Mouse (Mus musculus) CH12.LX (cell line): ENCODE data around the gene Maml2. TPM values are rescaled to one million over a fixed set of nuclear protein-coding genes. Genes with fewer than 3 reads are reported as not detected.

ENCODE experiments used
- DNase-seq: peaks from one replicate; pipeline ENCODE4 v3.0.0-alpha.2; 2013; ENCODE audit errors: extremely low read depth
- H3K27ac ChIP-seq: 2 replicates; pipeline ENCODE4 v1.5.1; 2012; ENCODE audit warnings: low read depth, mild to moderate bottlenecking, control low read depth, moderate library complexity; ENCODE audit not compliant: insufficient read depth
- H3K27me3 ChIP-seq: replicated peaks from 2 replicates; pipeline ENCODE3; 2012; ENCODE audit warnings: inconsistent platforms
- H3K36me3 ChIP-seq, 2 experiments: replicated peaks in 1 of 2; 2 replicates each; pipeline versions ENCODE3 to v1.6.1; 2012; ENCODE audit warnings: inconsistent platforms in 1 of 2, low read length in 1 of 2, mild to moderate bottlenecking in 1 of 2, mixed read lengths in 1 of 2, moderate library complexity in 1 of 2; ENCODE audit not compliant: control insufficient read depth in 1 of 2, insufficient read depth in 1 of 2
- H3K4me1 ChIP-seq, 2 experiments: 2 replicates each; pipeline ENCODE4 v1.6.1; 2012; ENCODE audit warnings: inconsistent platforms in 1 of 2, moderate library complexity in 1 of 2; ENCODE audit not compliant: insufficient read depth in 2 of 2, control insufficient read depth in 1 of 2
- H3K4me2 ChIP-seq: 2 replicates; pipeline ENCODE4 v1.6.1; 2012; ENCODE audit warnings: low read depth, mild to moderate bottlenecking, control low read depth; ENCODE audit not compliant: poor library complexity, insufficient read depth, severe bottlenecking
- H3K4me3 ChIP-seq, 3 experiments: fragments of 150-350 bp in 1 of 3; sonication (generic) in 1 of 3; replicated peaks in 1 of 3; 2 replicates each; pipeline versions ENCODE3 to v1.5.1; 2011 to 2012; ENCODE audit warnings: low read depth in 2 of 3, low read length in 2 of 3, mild to moderate bottlenecking in 2 of 3, moderate library complexity in 2 of 3, control low read depth in 1 of 3, improper control_type of control experiment in 1 of 3, inconsistent platforms in 1 of 3, mixed read lengths in 1 of 3; ENCODE audit not compliant: poor library complexity in 1 of 3
- H3K79me2 ChIP-seq: replicated peaks from 2 replicates; pipeline ENCODE4 v1.6.1; 2012; ENCODE audit warnings: mild to moderate bottlenecking, moderate library complexity; ENCODE audit not compliant: control insufficient read depth, poor library complexity, insufficient read depth, severe bottlenecking; ENCODE audit errors: extremely low read depth
- H3K9ac ChIP-seq: 2 replicates; pipeline ENCODE4 v1.6.1; 2012; ENCODE audit warnings: low read depth, mild to moderate bottlenecking, control low read depth, moderate library complexity; ENCODE audit not compliant: insufficient read depth
- H3K9me3 ChIP-seq: replicated peaks from 2 replicates; pipeline ENCODE3; 2012; ENCODE audit warnings: low read length, inconsistent platforms, mixed read lengths
- BHLHE40 ChIP-seq: IDR thresholded peaks from 2 replicates; pipeline ENCODE4 v1.6.1; 2011; ENCODE audit warnings: mild to moderate bottlenecking, low read depth, low read length, improper control_type of control experiment
- CHD1 ChIP-seq: IDR thresholded peaks from 2 replicates; pipeline ENCODE4 v1.6.1; 2012; ENCODE audit warnings: low read depth, low read length, improper control_type of control experiment, inconsistent platforms
- CHD2 ChIP-seq: IDR thresholded peaks from 2 replicates; pipeline ENCODE4 v1.6.1; 2011; ENCODE audit warnings: low read length, improper control_type of control experiment
- CTCF ChIP-seq, 2 experiments: IDR thresholded peaks in 1 of 2; conservative IDR thresholded peaks in 1 of 2; 2 replicates each; pipeline ENCODE4 v1.5.1; 2011 to 2012; ENCODE audit warnings: low read depth in 2 of 2, low read length in 2 of 2, improper control_type of control experiment in 1 of 2, inconsistent platforms in 1 of 2, mild to moderate bottlenecking in 1 of 2, moderate library complexity in 1 of 2
- E2F4 ChIP-seq: IDR thresholded peaks from 2 replicates; pipeline ENCODE4 v1.6.1; 2011; ENCODE audit warnings: low read depth, low read length, improper control_type of control experiment; ENCODE audit not compliant: insufficient replicate concordance
- EP300 ChIP-seq: IDR thresholded peaks from 2 replicates; pipeline ENCODE4 v1.6.1; 2011; ENCODE audit warnings: low read length, improper control_type of control experiment
- GABPA ChIP-seq: IDR thresholded peaks from 2 replicates; pipeline ENCODE4 v1.6.1; 2012; ENCODE audit warnings: low read depth, low read length, improper control_type of control experiment, inconsistent platforms; ENCODE audit not compliant: insufficient replicate concordance
- HCFC1 ChIP-seq: IDR thresholded peaks from 2 replicates; pipeline ENCODE4 v1.6.1; 2012; ENCODE audit warnings: low read depth, mild to moderate bottlenecking, inconsistent platforms, low read length, improper control_type of control experiment
- IRF4 ChIP-seq: IDR thresholded peaks from 2 replicates; pipeline ENCODE4 v1.6.1; 2014; ENCODE audit warnings: low read depth, mild to moderate bottlenecking, inconsistent platforms, low read length, improper control_type of control experiment
- KAT2A ChIP-seq: IDR thresholded peaks from 2 replicates; pipeline ENCODE4 v1.6.1; 2012; ENCODE audit warnings: low read length, improper control_type of control experiment, inconsistent platforms; ENCODE audit not compliant: insufficient replicate concordance
- MAFK ChIP-seq: IDR thresholded peaks from 2 replicates; pipeline ENCODE4 v1.6.1; 2011; ENCODE audit warnings: low read length, improper control_type of control experiment; ENCODE audit not compliant: insufficient replicate concordance
- MAX ChIP-seq: IDR thresholded peaks from 2 replicates; pipeline ENCODE4 v1.6.1; 2011; ENCODE audit warnings: low read length, improper control_type of control experiment
- MAZ ChIP-seq: IDR thresholded peaks from 2 replicates; pipeline ENCODE4 v1.6.1; 2012; ENCODE audit warnings: low read depth, mild to moderate bottlenecking, inconsistent platforms, low read length, improper control_type of control experiment, moderate library complexity
- MEF2A ChIP-seq: IDR thresholded peaks from 2 replicates; pipeline ENCODE4 v1.6.1; 2014; ENCODE audit warnings: low read depth, mild to moderate bottlenecking, inconsistent platforms, low read length, improper control_type of control experiment, borderline replicate concordance
- MXI1 ChIP-seq: IDR thresholded peaks from 2 replicates; pipeline ENCODE4 v1.6.1; 2011; ENCODE audit warnings: mild to moderate bottlenecking, low read depth, low read length, improper control_type of control experiment
- NELFE ChIP-seq: IDR thresholded peaks from 2 replicates; pipeline ENCODE4 v1.6.1; 2011; ENCODE audit warnings: low read depth, low read length, improper control_type of control experiment
- NRF1 ChIP-seq: IDR thresholded peaks from 2 replicates; pipeline ENCODE4 v1.6.1; 2014; ENCODE audit warnings: low read depth, mild to moderate bottlenecking, inconsistent platforms, low read length, improper control_type of control experiment, moderate library complexity
- SIN3A ChIP-seq: IDR thresholded peaks from 2 replicates; pipeline ENCODE4 v1.6.1; 2012; ENCODE audit warnings: low read length, improper control_type of control experiment, inconsistent platforms
- SMC3 ChIP-seq: IDR thresholded peaks from 2 replicates; pipeline ENCODE4 v1.6.1; 2011; ENCODE audit warnings: low read depth, low read length, improper control_type of control experiment
- TBP ChIP-seq: conservative IDR thresholded peaks from 2 replicates; pipeline ENCODE4 v1.6.1; 2011; ENCODE audit warnings: low read depth, low read length, improper control_type of control experiment
- TCF12 ChIP-seq: IDR thresholded peaks from 2 replicates; pipeline ENCODE4 v1.6.1; 2014; ENCODE audit warnings: low read depth, mild to moderate bottlenecking, inconsistent platforms, low read length, improper control_type of control experiment
- UBTF ChIP-seq: IDR thresholded peaks from 2 replicates; pipeline ENCODE4 v1.6.1; 2012; ENCODE audit warnings: low read depth, mild to moderate bottlenecking, inconsistent platforms, low read length, improper control_type of control experiment, moderate library complexity
- ZKSCAN1 ChIP-seq: IDR thresholded peaks from 2 replicates; pipeline ENCODE4 v1.6.1; 2012; ENCODE audit warnings: low read depth, inconsistent platforms, low read length, improper control_type of control experiment, borderline replicate concordance
- ZNF384 ChIP-seq: IDR thresholded peaks from 2 replicates; pipeline ENCODE4 v1.6.1; 2012; ENCODE audit warnings: low read depth, low read length, improper control_type of control experiment, inconsistent platforms
- dilution Hi-C: fragments of 300-500 bp; cut with MboI; formaldehyde crosslinking; loops from 2 replicates; pipeline ENCODE4 v1.14.3; 2020; ENCODE audit warnings: low sequenced_read_pairs; ENCODE audit not compliant: extremely low pct_unique_long_range_greater_than_20kb, extremely low pct_ligation_motif_present
- in situ Hi-C: fragments of 300-500 bp; cut with MboI; formaldehyde crosslinking; loops from 3 replicates; pipeline ENCODE4 v1.14.3; 2019; ENCODE audit warnings: low sequenced_read_pairs, low pct_ligation_motif_present, low pct_unique_long_range_greater_than_20kb, mixed read lengths
- polyA plus RNA-seq: library from polyadenylated mRNA; unstranded; fragments of >175 nt; gene quantifications from 2 replicates; pipeline ENCODE4 v1.2.1, GENCODE M21; 2012; ENCODE audit warnings: low read depth; ENCODE audit not compliant: insufficient read length
- total RNA-seq, 2 experiments: library from RNA; depleted of rRNA; stranded (reverse); fragments of 300-350 nt in 1 of 2; fragments of >200 nt in 1 of 2; gene quantifications; 2 replicates each; pipeline ENCODE4 v1.2.3; 2012 to 2014

The Maml2 gene
- total and polyA plus RNA-seq, 3 experiments, result 5.9 to 9.1 (median 5.9) TPM

GRCm38 (mm10) chr9:13661768-13662623, 364.2 kb downstream of the Maml2 start:
- Histone ChIP-seq H3K9me3 (no peaks in the 10 kb centered on the region), H3K4me3 (no peak overlapping the region), H3K27me3 (no peaks in the 10 kb centered on the region), H3K79me2 (no peaks in the 10 kb centered on the region), H3K4me2 (peak overlapping the region; percentile 68; the same call in 1 of the 2 replicates), H3K27ac (no peak overlapping the region), H3K36me3 (peaks cover 3 to 6% of the 10 kb centered on the region in 2 experiments), H3K4me1 (peaks cover 4 to 19% of the 10 kb centered on the region in 2 experiments), H3K9ac (no peak overlapping the region)
- dilution Hi-C loops (no loop called here), in situ Hi-C loops (no loop called here)
- peak; percentile 66 for DNase-seq
- TF ChIP-seq BHLHE40 (no peak), KAT2A (no peak), E2F4 (no peak), GABPA (no peak), HCFC1 (no peak), CHD2 (no peak), TCF12 (0 out of 2 replicates have a peak, but pooled peaks have one; percentile 22), CTCF (conservative IDR thresholded peaks at IDR 0.05 in 1 of 2, IDR thresholded peaks at IDR 0.05 in 1 of 2; ENCODE audit: low read depth in 2 of 2, low read length in 2 of 2) (no peak), MEF2A (no peak), SIN3A (no peak), NRF1 (no peak), EP300 (0 out of 2 replicates have a peak, but pooled peaks have one; percentile 50), ZKSCAN1 (no peak), MAZ (no peak), NELFE (no peak), ZNF384 (peak; percentile 96), MAX (no peak), MXI1 (no peak), MAFK (peak; percentile 77)
- TF ChIP-seq, all 38 proteins: peak for 4

- no peak overlapping the region for H3K4me3 ChIP-seq
- H3K9ac ChIP-seq, result no peak overlapping the region
- H3K27me3 ChIP-seq, result no peaks in the 10 kb centered on the region
- DNase-seq, result no peak
- H3K4me1 ChIP-seq, result peaks cover 14 to 33% of the 10 kb centered on the region in 2 experiments
- H3K36me3 ChIP-seq, result peaks cover 3 to 6% of the 10 kb centered on the region in 2 experiments
- no peak overlapping the region for H3K4me2 ChIP-seq
- H3K27ac ChIP-seq, result no peak overlapping the region
- H3K9me3 ChIP-seq, result no peaks in the 10 kb centered on the region
- H3K79me2 ChIP-seq, result no peaks in the 10 kb centered on the region
- TF ChIP-seq IRF4 (no peak), KAT2A (no peak), UBTF (no peak), TCF12 (no peak), SMC3 (no peak), ZKSCAN1 (no peak), CHD1 (no peak), TBP (no peak)
- dilution Hi-C loops, result no loop called here
- in situ Hi-C loops, result no loop called here
Observed at GRCm38 (mm10) chr9:13665487-13665969, 367.8 kb downstream of the Maml2 start.
